Mouse (Mus musculus) forebrain, postnatal 0 days (tissue): ENCODE measurements around the gene Fyb. TPM values are rescaled to one million over a fixed set of nuclear protein-coding genes. Genes with fewer than 3 reads are reported as not detected.

ENCODE experiments used
- ATAC-seq: fragments of 200-750 bp; cut with Nextera tagmentation; 2 replicates; pipeline ENCODE4 v1.8.0; 2017; ENCODE audit warnings: mild to moderate bottlenecking, moderate library complexity
- DNase-seq: peaks from one replicate; pipeline ENCODE4 v3.0.0-alpha.2; 2015
- H3K27ac ChIP-seq: fragments of 300-500 bp; sonication (generic); 2 replicates; pipeline ENCODE4 v1.5.1; 2014; ENCODE audit warnings: low read depth, mild to moderate bottlenecking, antibody characterized with exemption, low read length, moderate library complexity, mixed read lengths
- H3K27me3 ChIP-seq: fragments of 300-500 bp; sonication (generic); 2 replicates; pipeline ENCODE4 v1.6.1; 2014; ENCODE audit warnings: mild to moderate bottlenecking, low read length, mixed read lengths; ENCODE audit not compliant: insufficient read depth
- H3K36me3 ChIP-seq: fragments of 300-500 bp; sonication (generic); 2 replicates; pipeline ENCODE4 v1.6.1; 2014; ENCODE audit warnings: mild to moderate bottlenecking, moderate library complexity; ENCODE audit not compliant: insufficient read depth
- H3K4me1 ChIP-seq: fragments of 300-500 bp; sonication (generic); 2 replicates; pipeline ENCODE4 v1.6.1; 2014; ENCODE audit warnings: antibody characterized with exemption; ENCODE audit not compliant: insufficient read depth
- H3K4me2 ChIP-seq: fragments of 300-500 bp; sonication (generic); 2 replicates; pipeline ENCODE4 v1.6.1; 2014; ENCODE audit warnings: low read depth, mild to moderate bottlenecking, moderate library complexity
- H3K4me3 ChIP-seq: fragments of 300-500 bp; sonication (generic); 2 replicates; pipeline ENCODE4 v1.5.1; 2014; ENCODE audit warnings: low read depth, low read length, mixed read lengths
- H3K9ac ChIP-seq: fragments of 300-500 bp; sonication (generic); 2 replicates; pipeline ENCODE4 v1.6.1; 2014; ENCODE audit warnings: mild to moderate bottlenecking
- H3K9me3 ChIP-seq: fragments of 300-500 bp; sonication (generic); 2 replicates; pipeline ENCODE4 v1.6.1; 2016; ENCODE audit warnings: low read length
- CTCF ChIP-seq: sonication (generic); IDR thresholded peaks from 2 replicates; pipeline ENCODE4 v1.5.1; 2016; ENCODE audit warnings: antibody characterized with exemption, control low read depth, low read depth
- WGBS: fragments of 180-500 bp; shearing (Covaris S2); extraction: QIAGEN DNeasy Blood & Tissue Kit; methylation state at CpG from one replicate; pipeline ENCODE4 v1.1.7; 2014; 5-methylcytosine and 5-hydroxymethylcytosine counted together
- polyA plus RNA-seq: library from polyadenylated mRNA; unstranded; fragments of >200 nt; fragmentation: Nextera tagmentation; extraction: Ambion mirVana; gene quantifications from 2 replicates; pipeline ENCODE4 v1.2.1, GENCODE M21; 2015
- total RNA-seq: library from RNA; depleted of rRNA; stranded (reverse); fragments of >200 nt; gene quantifications from 2 replicates; pipeline ENCODE4 v1.2.3, GENCODE M21; 2014

Fyb gene
- total and polyA plus RNA-seq, 2 experiments from 2014 or later: 0.95 to 2.2 TPM

- no peaks in the 10 kb centered on the region for H3K27me3 ChIP-seq
- H3K4me1 ChIP-seq: no peaks in the 10 kb centered on the region
- 79% methylated on average over 4 of the region's 4 CpGs for WGBS
- no peaks in the 10 kb centered on the region for H3K36me3 ChIP-seq
- no peak overlapping the region for H3K4me2 ChIP-seq
- no peak overlapping the region for H3K9ac ChIP-seq
- ATAC-seq (no peak), DNase-seq (no peak)
- H3K27ac ChIP-seq: no peak overlapping the region
- H3K4me3 ChIP-seq: no peak overlapping the region
- no peak for TF ChIP-seq CTCF
- no peaks in the 10 kb centered on the region for H3K9me3 ChIP-seq
Measured at GRCm38 (mm10) chr15:6562161-6562560, 39.5 kb downstream of the Fyb start.

GRCm38 (mm10) chr15:6562629-6563028 lies 40.0 kb downstream of the Fyb start:
- Histone ChIP-seq H3K27me3 (no peaks in the 10 kb centered on the region), H3K4me2 (no peak overlapping the region), H3K9me3 (no peaks in the 10 kb centered on the region), H3K4me1 (no peaks in the 10 kb centered on the region), H3K36me3 (no peaks in the 10 kb centered on the region), H3K9ac (no peak overlapping the region), H3K4me3 (no peak overlapping the region), H3K27ac (no peak overlapping the region)
- TF ChIP-seq CTCF: no peak
- DNase-seq (no peak), ATAC-seq (no peak)
- 87% methylated on average over 2 of the region's 2 CpGs for WGBS

- WGBS: 28% methylated on average over 11 of the region's 11 CpGs
- no peaks in the 10 kb centered on the region for H3K9me3 ChIP-seq
- ATAC-seq (peak; percentile 34; the same call in 1 of the 2 replicates), DNase-seq (peak; percentile 27)
- H3K27me3 ChIP-seq: no peaks in the 10 kb centered on the region
- H3K4me1 ChIP-seq: no peaks in the 10 kb centered on the region
- no peaks in the 10 kb centered on the region for H3K36me3 ChIP-seq
- no peak overlapping the region for H3K27ac ChIP-seq
- no peak overlapping the region for H3K4me3 ChIP-seq
- peak overlapping the region; percentile 35 for H3K4me2 ChIP-seq
- TF ChIP-seq CTCF: no peak
- no peak overlapping the region for H3K9ac ChIP-seq
Measured at GRCm38 (mm10) chr15:6564977-6565421, 42.3 kb downstream of the Fyb start.

GRCm38 (mm10) chr15:6565873-6566272 lies 43.2 kb downstream of the Fyb start:
- 94% methylated on average over 4 of the region's 4 CpGs for WGBS
- H3K9me3 ChIP-seq: no peaks in the 10 kb centered on the region
- H3K9ac ChIP-seq: no peak overlapping the region
- H3K27me3 ChIP-seq: no peaks in the 10 kb centered on the region
- ATAC-seq (no peak), DNase-seq (no peak)
- 0 out of 2 replicates have a peak, but pooled peaks have one; percentile 13 for TF ChIP-seq CTCF
- H3K27ac ChIP-seq: no peak overlapping the region
- no peak overlapping the region for H3K4me2 ChIP-seq
- H3K4me3 ChIP-seq: no peak overlapping the region
- no peaks in the 10 kb centered on the region for H3K4me1 ChIP-seq
- no peaks in the 10 kb centered on the region for H3K36me3 ChIP-seq

- H3K36me3 ChIP-seq: no peaks in the 10 kb centered on the region
- H3K4me2 ChIP-seq: no peak overlapping the region
- H3K9ac ChIP-seq: no peak overlapping the region
- no peaks in the 10 kb centered on the region for H3K27me3 ChIP-seq
- H3K27ac ChIP-seq: no peak overlapping the region
- ATAC-seq: no peak
- H3K9me3 ChIP-seq: no peaks in the 10 kb centered on the region
- DNase-seq: no peak
- H3K4me1 ChIP-seq: no peaks in the 10 kb centered on the region
- TF ChIP-seq CTCF: no peak
- no peak overlapping the region for H3K4me3 ChIP-seq
- WGBS: 93% methylated on average over 5 of the region's 5 CpGs
Measured at GRCm38 (mm10) chr15:6567993-6568392, 45.3 kb downstream of the Fyb start.

- ATAC-seq (no peak), DNase-seq (no peak)
- WGBS: 88% methylated on average over 3 of the region's 3 CpGs
Measured at GRCm38 (mm10) chr15:6568605-6569004, 46.0 kb downstream of the Fyb start.

GRCm38 (mm10) chr15:6569074-6569473 lies 46.4 kb downstream of the Fyb start:
- no peak overlapping the region for H3K4me2 ChIP-seq
- DNase-seq (no peak), ATAC-seq (no peak)
- H3K9me3 ChIP-seq: no peaks in the 10 kb centered on the region
- H3K9ac ChIP-seq: no peak overlapping the region
- no peak for TF ChIP-seq CTCF
- H3K4me1 ChIP-seq: no peaks in the 10 kb centered on the region
- WGBS: 66% methylated on average over 5 of the region's 5 CpGs
- H3K27me3 ChIP-seq: no peaks in the 10 kb centered on the region
- H3K36me3 ChIP-seq: no peaks in the 10 kb centered on the region
- H3K27ac ChIP-seq: no peak overlapping the region
- no peak overlapping the region for H3K4me3 ChIP-seq

More at GRCm38 (mm10) chr15:6568605-6569004, 46.0 kb downstream of the Fyb start:
- H3K4me3 ChIP-seq: no peak overlapping the region
- H3K9me3 ChIP-seq: no peaks in the 10 kb centered on the region
- no peak for TF ChIP-seq CTCF
- H3K4me1 ChIP-seq: no peaks in the 10 kb centered on the region
- H3K27ac ChIP-seq: no peak overlapping the region
- no peaks in the 10 kb centered on the region for H3K36me3 ChIP-seq
- no peak overlapping the region for H3K4me2 ChIP-seq
- no peaks in the 10 kb centered on the region for H3K27me3 ChIP-seq
- H3K9ac ChIP-seq: no peak overlapping the region
